Mouse (Mus musculus): ENCODE data around the gene Rragb. TPM values are rescaled to one million over a fixed set of nuclear protein-coding genes. Genes with fewer than 3 reads are reported as not detected.

The Rragb gene
- 9.0 and 9.5 TPM in 2 replicates for total RNA-seq (2021)
- long read RNA-seq, experiment 1, transcript Rragb-201 (11 exons, 2,258 nt), result major isoform, 13 of 28 reads
- long read RNA-seq, experiment 1, partial matches to known transcripts, result 0 of 28 reads
- long read RNA-seq, experiment 1, other reads (novel, unspliced or antisense), result 15 of 28 reads
- long read RNA-seq, experiment 2, transcript Rragb-201 (11 exons, 2,258 nt), result major isoform, 6 of 11 reads
- long read RNA-seq, experiment 2, partial matches to known transcripts, result 0 of 11 reads
- long read RNA-seq, experiment 2, other reads (novel, unspliced or antisense), result 5 of 11 reads

DNA sequence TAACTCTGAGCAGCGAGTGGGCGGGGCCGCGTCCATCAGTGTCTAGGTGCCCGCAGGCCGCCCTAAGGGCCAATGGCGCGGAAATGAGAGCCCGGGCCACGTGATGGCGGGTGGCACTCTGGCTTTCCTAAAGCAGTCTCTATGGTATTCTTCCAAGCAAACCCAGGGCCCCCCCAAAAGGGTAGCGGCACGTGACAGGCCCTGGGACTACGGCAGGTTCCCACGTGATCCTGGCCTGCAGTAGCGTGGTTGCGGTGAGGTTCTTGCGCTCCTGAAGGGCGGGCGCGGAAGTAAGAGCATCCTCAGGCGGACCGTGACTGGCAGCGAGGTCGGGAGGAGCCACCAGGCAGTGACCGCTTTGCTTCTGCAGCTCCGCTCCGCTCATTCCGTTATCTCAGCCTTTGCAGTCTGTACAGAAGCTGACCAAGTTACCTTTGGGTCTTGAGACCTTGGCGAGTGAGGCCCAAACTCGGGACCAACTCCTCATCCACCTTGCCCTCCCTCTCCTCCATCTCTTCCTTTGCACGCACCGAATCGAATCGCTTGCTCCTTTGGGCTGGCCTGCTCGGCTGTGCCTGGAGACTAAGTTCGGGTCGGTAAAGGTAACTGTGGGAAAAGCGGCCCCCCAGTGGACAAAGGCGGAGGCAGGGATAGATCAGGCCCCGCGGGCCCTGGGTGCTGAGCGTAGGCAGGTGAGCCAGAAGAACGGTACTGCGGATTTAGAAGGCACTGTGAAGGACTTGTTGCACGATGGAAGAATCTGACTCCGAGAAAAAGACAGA is at the start of gene Rragb:
Rragb (plus strand) TSS at position 248 of the 782 bp plus-strand sequence.
- peak; percentile 83 for DNase-seq

DNA sequence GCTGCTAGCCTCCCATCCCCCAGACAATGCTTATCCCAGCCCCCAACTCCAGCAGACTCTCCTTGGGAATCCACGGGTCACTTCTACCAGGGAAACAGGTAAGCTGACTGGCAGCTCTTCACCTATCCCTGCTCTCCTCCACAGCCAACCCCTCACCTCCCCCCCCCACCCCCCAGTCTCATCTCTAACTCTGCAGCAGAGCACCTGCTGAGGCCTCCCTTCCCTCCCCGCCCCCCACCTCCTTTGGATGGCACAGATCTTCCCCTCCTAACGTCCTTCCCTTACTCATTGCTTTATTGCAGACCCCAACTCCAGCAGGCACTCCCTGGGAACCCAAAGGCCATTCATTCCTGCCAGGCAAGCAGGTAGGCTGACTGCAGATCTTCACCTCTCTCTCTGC is 21.3 kb upstream of the Rragb start, which contains the start of gene Foxr2:
Foxr2 (plus strand) TSS at position 301 of the 400 bp plus-strand sequence.
- DNase-seq, result no peak

DNA sequence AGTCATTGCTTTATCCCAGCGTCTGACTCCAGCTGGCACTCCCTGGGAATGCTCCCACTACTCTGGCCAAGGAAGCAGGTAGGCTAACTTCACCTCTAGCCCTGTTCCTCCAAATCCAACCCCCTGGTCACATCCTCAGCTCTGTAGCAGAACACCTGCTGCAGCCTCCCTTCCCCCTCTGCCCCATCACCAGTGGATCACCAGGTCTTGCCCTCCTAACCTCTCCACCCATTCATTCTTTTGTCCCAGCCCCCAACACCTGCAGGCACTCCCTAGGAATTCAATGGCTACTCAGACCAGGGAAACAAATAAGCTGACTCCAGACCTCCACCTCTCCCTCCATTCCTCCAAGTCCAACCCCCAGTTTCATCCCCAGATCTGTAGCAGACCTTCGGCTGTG is 20.8 kb upstream of the Rragb start:
- DNase-seq, result no peak

DNA sequence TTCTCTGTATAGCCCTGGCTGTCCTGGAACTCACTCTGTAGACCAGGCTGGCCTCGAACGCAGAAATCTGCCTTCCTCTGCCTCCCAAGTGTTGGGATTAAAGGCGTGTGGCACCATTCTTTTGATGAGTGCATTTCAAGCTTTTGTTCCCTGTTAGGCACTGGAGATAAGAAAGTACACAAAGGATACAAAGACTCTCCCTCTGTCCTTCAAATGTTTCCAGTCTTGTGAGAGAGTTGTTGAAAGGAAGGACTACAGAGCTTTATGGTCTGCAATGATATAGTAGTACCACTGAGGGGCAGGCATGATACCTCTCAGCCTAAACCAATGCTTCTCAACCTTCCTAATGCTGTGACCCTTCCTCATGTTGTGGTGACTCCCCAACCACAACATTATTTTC is 2.9 kb downstream of the Rragb start:
- DNase-seq, result no peak

DNA sequence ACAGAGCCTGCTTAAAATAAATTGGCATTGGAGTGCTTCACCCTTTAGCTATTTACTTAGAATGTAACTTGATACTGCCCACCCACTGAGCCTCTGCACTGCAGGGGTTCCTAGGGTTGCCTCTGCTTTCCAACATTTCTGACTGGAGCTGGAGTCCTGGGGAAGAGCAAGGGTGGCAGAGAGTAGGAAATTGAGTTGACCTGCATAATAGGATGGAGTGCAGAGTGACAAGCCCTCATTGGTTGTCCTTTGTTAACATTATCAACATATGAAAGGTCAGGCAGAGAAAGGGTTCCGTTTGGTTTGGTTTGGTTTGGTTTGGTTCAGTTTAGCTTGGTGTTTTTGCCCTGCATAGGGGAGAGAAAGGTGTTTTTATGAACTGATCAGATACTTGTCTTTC is 12.0 kb downstream of the Rragb start:
- no peak for DNase-seq

DNA sequence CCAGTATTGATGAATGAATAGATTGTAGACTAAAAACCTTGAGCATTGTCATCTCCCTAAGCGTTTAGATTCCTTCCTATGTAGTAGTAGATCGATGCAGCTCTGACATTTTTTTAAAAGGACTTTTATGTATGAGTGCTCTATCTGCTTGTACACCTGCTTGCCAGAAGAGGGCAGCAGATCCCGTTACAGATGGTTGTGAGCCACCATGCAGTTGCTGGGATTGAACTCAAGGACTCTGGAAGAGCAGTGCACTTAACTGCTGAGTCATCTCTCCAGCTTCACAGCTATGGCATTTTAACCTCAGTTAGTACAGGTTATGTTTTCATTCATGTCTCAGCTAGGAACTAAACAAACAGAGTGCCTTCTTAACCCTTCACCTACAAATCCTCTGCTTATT is 15.5 kb downstream of the Rragb start:
- peak; percentile 45 for DNase-seq

DNA sequence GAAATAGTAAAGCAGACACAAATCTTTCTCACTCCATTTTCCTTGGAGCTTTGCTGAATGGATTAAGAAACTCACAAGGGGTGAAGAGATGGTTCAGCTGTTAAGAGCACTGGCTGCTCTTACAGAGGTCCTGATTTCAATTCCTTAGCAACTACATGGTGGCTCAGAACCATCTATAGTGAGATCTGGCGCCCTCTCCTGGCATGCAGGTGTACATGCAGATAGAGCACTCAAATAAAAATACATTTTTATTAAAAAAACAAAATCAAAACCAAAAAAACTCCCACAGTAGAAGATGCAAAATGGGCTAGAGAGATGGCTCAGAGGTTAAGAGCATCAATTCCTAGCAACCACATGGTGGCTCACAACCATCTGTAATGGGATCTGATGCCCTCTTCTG is 35.0 kb downstream of the Rragb start:
- peak; percentile 27 for DNase-seq

DNA sequence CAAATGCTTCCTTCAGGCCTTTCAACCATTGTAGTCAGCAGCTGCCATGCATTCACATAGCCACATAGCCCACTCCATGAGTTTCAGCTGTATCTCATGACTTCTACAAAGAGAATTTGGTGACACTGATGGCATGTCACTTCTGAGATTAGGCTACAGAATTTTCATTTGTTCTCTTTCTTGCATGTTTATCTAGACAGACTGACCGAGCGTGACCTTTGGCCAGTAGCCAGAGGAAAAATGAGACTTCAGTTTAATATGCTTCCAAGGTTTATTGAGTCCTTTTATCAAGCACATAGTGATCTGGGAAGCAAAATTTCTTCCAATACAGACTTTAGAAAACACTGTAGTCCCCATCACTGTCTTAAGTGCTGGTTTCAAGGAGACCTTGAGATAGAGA is 42.4 kb downstream of the Rragb start:
- DNase-seq, result peak; percentile 8

DNA sequence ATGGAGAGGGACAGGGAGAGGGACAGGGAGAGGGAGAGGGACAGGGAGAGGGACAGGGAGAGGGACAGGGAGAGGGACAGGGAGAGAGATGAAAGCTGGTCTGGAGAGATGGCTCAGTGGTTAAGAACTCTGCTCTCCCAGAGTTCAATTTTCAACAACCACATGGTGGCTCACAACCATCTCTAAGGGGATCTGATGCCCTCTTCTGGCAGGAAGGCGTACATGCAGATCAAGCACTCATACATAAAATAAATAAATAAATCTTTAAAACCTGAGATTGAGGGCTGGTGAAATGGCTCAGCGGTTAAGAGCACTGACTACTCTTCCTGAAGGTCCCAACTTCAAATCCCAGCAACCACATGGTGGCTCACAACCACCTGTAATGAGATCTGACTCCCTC is 59.4 kb downstream of the Rragb start:
- peak; percentile 17 for DNase-seq

DNA sequence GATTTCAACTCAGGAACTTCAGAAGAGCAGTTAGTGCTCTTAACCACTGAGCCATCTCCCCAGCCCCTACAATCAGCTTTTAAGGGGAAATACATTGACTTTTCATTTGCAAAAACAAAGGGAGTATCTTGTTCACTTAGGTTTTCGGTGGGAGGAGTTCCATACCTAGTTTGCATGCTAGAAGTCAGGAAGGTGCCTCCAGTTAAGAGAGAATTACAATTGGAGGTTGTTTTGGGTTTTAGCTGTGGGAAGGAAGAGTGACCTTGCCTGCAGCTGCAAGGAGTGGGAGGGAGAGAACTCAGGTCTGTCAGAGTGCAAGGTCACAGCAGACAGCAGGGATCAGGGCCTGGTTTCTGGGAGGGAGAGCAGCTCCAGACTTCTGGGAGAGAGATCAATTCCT is 71.3 kb downstream of the Rragb start:
- DNase-seq, result no peak

Other genes with a start within 250 kb of the Rragb start
- gene Usp51, start 133.5 kb upstream of the Rragb start, total RNA-seq (2021), result 2.8 and 3.5 TPM in 2 replicates
- 21.7 and 27.0 TPM in 2 replicates for gene Mageh1, start 102.4 kb upstream of the Rragb start, total RNA-seq (2021)
- not detected in 2 replicates for gene Foxr2, start 21.2 kb upstream of the Rragb start, total RNA-seq (2021)
- gene Klf8, start 97.5 kb downstream of the Rragb start, total RNA-seq (2021), result 0.41 and 1.2 TPM in 2 replicates

Data from adrenal gland, postnatal 14 days (tissue).